In genomic region chr1:19178742-19179397, GRCm38 (mm10) we compare ENCODE assay signal across 8 mouse cellular contexts. TPM values are rescaled to one million over a fixed set of nuclear protein-coding genes. Genes with fewer than 3 reads are reported as not detected.
DNase-seq lines count a peak whose midpoint lies in the region; ATAC-seq lines count a peak whose summit lies in the region.

No protein-coding gene starts in this region.

- H3K9ac ChIP-seq in hindbrain, embryonic 16.5 days (ENCODE audit: low read depth, low read length) = no peak overlapping the region

- 12% methylated on average over 4 of the region's 4 CpGs for WGBS in hindbrain, embryonic 10.5 days
- 8% methylated on average over 4 of the region's 4 CpGs for WGBS in hindbrain, embryonic 16.5 days

- no peaks in the 10 kb centered on the region for H3K4me1 ChIP-seq in hindbrain, embryonic 10.5 days (replicated peaks)
- no peaks in the 10 kb centered on the region for H3K4me1 ChIP-seq in hindbrain, embryonic 16.5 days (ENCODE audit: control insufficient read depth, insufficient read depth, low read depth, low read length)

- H3K4me2 ChIP-seq in hindbrain, embryonic 16.5 days (ENCODE audit: low read length) = no peak overlapping the region

- ATAC-seq in hindbrain, embryonic 16.5 days = no peak
- ATAC-seq in megakaryocyte-erythroid progenitor cell, adult 5-6 weeks (replicated peaks; ENCODE audit: low FRiP score, low TSS enrichment, poor library complexity, severe bottlenecking) = peak; percentile 75

- H3K9me3 ChIP-seq in hindbrain, embryonic 10.5 days = no peaks in the 10 kb centered on the region
- H3K9me3 ChIP-seq in hindbrain, embryonic 16.5 days (ENCODE audit: control insufficient read depth, low read length) = no peaks in the 10 kb centered on the region

- DNase-seq in hindbrain, embryonic 10.5 days (ENCODE audit: low spot score) = peak; percentile 3
- peak; percentile 14 for DNase-seq in thymus, postnatal 0 days (ENCODE audit: low spot score)
- no peak for DNase-seq in thymus, postnatal 4 days
- DNase-seq in embryo, embryonic 10.5 days (ENCODE audit: low spot score) = peak; percentile 86
- no peak for DNase-seq in T-cell, adult 2 months (ENCODE audit: low spot score)
- no peak for DNase-seq in gastrocnemius, postnatal 10 days

- H3K4me3 ChIP-seq in hindbrain, embryonic 10.5 days = no peak overlapping the region
- no peak overlapping the region for H3K4me3 ChIP-seq in hindbrain, embryonic 16.5 days (ENCODE audit: low read length)

- no peaks in the 10 kb centered on the region for H3K36me3 ChIP-seq in hindbrain, embryonic 10.5 days
- H3K36me3 ChIP-seq in hindbrain, embryonic 16.5 days (ENCODE audit: control insufficient read depth, insufficient read depth, low read length) = no peaks in the 10 kb centered on the region

- H3K27me3 ChIP-seq in hindbrain, embryonic 10.5 days (ENCODE audit: insufficient read depth, poor library complexity, severe bottlenecking) = no peaks in the 10 kb centered on the region
- H3K27me3 ChIP-seq in hindbrain, embryonic 16.5 days (replicated peaks; ENCODE audit: control insufficient read depth, insufficient read depth, low read length) = no peaks in the 10 kb centered on the region

- no peak overlapping the region for H3K27ac ChIP-seq in hindbrain, embryonic 10.5 days
- no peak overlapping the region for H3K27ac ChIP-seq in hindbrain, embryonic 16.5 days (ENCODE audit: low read depth, low read length)

RNA-seq across cellular contexts. Expression of gene Tfap2b, which starts 29.8 kb away (rescaled TPM):
- 38.6 and 81.5 TPM in 2 replicates for polyA plus RNA-seq in hindbrain, embryonic 10.5 days (2016; fragmentation: Nextera tagmentation; extraction: Ambion mirVana)
- polyA plus RNA-seq in hindbrain, embryonic 16.5 days (2015; fragmentation: Nextera tagmentation; extraction: Ambion mirVana) = 40.1 and 64.0 TPM in 2 replicates
- polyA plus RNA-seq in thymus, postnatal 0 days (2015; fragmentation: Nextera tagmentation; extraction: Ambion mirVana) = 0.68 and 0.79 TPM in 2 replicates
- total RNA-seq in megakaryocyte-erythroid progenitor cell, adult 5-6 weeks (2014; fragmentation: Nextera tagmentation) = not detected in 2 replicates
- total RNA-seq in megakaryocyte-erythroid progenitor cell, adult 5-6 weeks (2017) = not detected in 2 replicates
- total RNA-seq in gastrocnemius, postnatal 10 days (2021) = under 1 TPM in 1 of 2 experiments, not detected in 1; 0.09 TPM

Comparison
In these comparisons a context has a peak if more than half of its experiments do, and no peak if none do; other contexts are left out.
1. DNase-seq: peak in hindbrain, embryonic 10.5 days (single experiment), thymus, postnatal 0 days (single experiment) and embryo, embryonic 10.5 days (single experiment); none in thymus, postnatal 4 days (single experiment), T-cell, adult 2 months (single experiment) and gastrocnemius, postnatal 10 days (single experiment).
2. RNA of gene Tfap2b, which starts 29.8 kb away (polyA plus RNA-seq): 38.6 to 81.5 TPM in hindbrain, embryonic 10.5 days and 40.1 to 64.0 TPM in hindbrain, embryonic 16.5 days; 0.68 to 0.79 TPM in thymus, postnatal 0 days; every median in the first group is over 10 times any median in the second.